Mouse (Mus musculus) right cerebral cortex, adult 2 months (tissue): ENCODE data around the gene Sar1b.

ENCODE experiments used
- DNase-seq, 2 experiments: peaks; one replicate each; pipeline ENCODE4 v3.0.0; 2021 to 2022; ENCODE audit warnings: low spot score in 2 of 2

Gene Sar1b

DNA sequence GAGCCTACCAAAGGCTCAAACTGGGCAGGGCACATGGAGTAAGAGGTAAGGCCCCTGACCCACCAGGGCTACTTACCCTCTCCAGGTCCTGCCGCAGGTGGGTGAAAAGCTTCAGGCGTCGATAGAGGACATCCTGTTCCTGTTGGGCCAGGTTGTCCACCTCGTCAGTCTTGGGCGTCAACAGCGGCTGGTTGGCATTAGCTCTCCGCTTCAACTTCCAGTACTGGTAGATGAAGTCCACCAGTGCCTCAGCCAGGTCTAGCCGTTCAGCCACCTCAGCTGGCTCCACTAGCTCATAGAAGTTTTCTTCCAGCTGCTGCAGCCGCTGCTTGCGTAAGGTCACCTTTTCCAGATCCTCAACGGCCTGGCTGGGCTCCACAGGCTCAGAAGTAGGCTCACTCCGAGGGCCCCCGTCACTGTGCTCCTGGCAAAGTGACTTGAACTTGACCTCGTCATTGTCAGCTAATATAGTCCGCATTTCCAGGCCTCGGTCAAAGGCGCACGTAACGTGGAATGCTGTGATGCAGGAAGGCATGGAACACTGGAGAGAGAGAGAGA, 61.5 kb downstream of the Sar1b start:
- DNase-seq: no peak

- peak in 1 of 2 experiments; percentile 24 for DNase-seq
Measured at GRCm38 (mm10) chr11:51831962-51832909, 68.7 kb downstream of the Sar1b start.

DNA sequence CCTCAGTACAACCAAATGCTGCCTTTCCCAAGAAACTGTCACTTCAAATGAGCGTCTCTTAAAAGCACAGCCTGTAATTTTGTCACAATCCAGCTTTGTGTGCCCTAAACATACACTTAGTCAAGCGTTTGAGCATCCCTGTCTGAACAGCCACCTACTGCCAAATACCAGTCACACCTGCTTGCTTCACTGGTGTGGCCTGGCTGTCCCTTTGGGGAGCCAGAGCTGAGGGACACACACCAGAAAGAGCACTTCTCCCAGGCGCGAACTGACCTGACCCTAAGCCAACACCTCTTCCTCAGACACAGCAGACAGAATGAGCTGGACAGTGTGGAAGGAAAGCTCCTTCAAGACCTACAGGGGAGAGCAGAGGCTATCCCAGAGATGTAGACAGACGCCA, 69.5 kb downstream of the Sar1b start:
- DNase-seq: no peak

GRCm38 (mm10) chr11:51833393-51834066, 70.0 kb downstream of the Sar1b start:
- no peak for DNase-seq

DNA sequence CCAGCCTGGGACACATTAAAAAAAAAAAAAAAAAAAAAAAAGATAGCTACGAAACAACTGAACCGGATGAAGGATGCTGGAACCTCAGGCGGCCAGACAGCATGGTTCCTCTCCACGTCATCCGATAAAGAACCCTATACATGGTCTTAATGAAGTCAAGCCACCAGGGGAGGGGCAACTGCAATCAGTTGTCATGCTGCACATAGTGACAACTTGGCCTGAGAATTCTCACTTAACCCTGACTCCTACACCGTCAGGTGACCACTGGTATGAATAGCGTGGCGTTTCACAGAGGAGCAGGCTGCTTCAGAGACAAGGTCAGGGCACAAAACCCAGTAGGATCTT, 70.6 kb downstream of the Sar1b start:
- DNase-seq: no peak

DNA sequence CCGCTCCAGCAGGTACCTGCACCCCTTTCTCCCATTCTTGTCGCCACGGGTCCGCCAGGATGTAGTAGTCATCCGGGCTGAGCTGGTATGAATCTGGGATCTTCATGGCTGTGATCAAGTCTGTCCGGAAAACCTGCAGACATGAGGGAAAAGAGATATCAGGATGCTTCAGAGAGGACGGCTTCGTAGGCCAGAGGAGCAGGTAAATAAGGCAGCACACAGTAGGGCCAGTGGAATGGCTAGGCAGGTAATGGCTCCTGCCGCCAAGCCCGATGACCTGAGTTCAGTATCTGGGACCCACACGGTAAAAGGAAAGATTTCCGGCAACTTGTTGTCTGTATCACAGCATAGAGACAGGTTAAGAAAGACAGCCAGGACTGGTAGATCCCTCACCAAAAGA, 72.1 kb downstream of the Sar1b start:
- DNase-seq: no peak

GRCm38 (mm10) chr11:51836506-51836905, 73.0 kb downstream of the Sar1b start:
- no peak for DNase-seq

- DNase-seq: no peak
Measured at GRCm38 (mm10) chr11:51837164-51838153, 74.0 kb downstream of the Sar1b start.

DNA sequence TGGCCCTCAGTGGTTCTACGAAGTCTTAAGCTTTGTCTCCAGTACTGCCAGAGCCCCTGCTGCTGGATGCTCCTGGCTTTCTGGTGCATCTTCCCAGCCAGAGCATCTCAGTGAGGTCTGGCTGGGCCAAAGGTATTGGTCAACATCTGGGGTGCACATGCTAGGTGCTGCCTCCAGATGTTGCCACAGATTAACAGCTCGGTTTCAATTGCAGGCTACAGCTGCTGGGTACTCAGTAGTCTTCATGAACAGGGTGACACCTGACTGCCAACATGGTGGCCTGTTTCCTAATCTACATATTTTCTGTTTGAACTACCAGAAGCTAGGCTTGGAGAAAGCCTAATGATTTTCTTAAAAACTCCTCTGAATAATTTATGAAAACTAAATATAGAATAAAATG, 75.6 kb downstream of the Sar1b start:
- no peak for DNase-seq

GRCm38 (mm10) chr11:51839973-51840372, 76.5 kb downstream of the Sar1b start:
- DNase-seq: no peak

DNA sequence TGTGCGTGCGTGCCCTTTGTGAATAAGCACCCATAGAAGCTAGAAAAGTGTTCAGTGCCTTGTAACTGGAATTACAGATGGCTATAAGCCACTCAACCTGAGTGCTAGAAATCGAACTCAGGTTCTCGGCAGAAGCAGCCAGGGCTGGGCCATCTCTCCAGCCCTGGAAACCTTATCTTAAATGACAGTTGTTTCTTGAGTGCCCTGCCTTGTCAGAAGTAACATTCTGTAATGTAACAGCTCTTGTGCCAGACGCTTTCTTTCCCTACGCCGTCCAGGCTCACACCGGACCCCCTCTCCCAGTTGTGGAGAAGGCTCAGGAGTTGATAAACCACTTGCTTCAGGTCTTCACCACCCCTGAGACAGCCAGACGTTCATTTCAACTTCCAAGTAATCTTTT, 77.2 kb downstream of the Sar1b start:
- DNase-seq: no peak

- DNase-seq: no peak
Measured at GRCm38 (mm10) chr11:51841149-51841548, 77.7 kb downstream of the Sar1b start.
